Comparison of ENCODE assay signal across 12 mouse cellular contexts in the genomic region with DNA sequence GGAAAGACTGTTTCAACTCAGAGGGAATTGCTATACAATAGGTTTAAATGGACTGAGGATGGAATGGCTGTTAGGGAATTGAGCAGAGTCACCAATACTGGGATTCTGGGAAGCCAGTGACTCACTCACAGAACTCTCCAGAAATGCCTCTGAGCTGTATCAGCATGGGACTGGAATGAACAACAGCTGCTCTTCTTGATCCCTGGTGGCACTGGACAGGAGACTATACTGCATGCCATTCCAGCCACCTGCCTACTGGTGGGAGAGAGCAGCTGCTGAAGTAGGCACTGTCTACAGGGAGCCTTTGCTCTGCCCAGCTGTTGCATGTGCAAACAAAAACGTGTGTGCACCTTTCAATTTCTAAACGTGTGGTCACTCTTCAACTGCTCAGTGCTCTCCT.
"Had no signal": no experiment of that assay in that cellular context is flagged by ENCODE, and none has a peak within 500 bp of the region (broad histone marks: within the 10 kb centered on the region; RNA-seq: fewer than 3 reads in every experiment).

No protein-coding gene starts in this region.

- ATAC-seq: midbrain, embryonic 16.5 days had no signal

- H3K27me3 ChIP-seq: liver, embryonic 13.5 days; lung, embryonic 15.5 days had no signal

- H3K9ac ChIP-seq: liver, embryonic 13.5 days; liver, postnatal 0 days; lung, embryonic 15.5 days; midbrain, embryonic 12.5 days had no signal

- H3K4me3 ChIP-seq: liver, embryonic 13.5 days; lung, embryonic 15.5 days; midbrain, embryonic 12.5 days had no signal

- H3K27ac ChIP-seq: liver, embryonic 13.5 days; lung, embryonic 15.5 days; midbrain, embryonic 12.5 days; stomach, postnatal 0 days had no signal

- H3K9me3 ChIP-seq: liver, embryonic 13.5 days; lung, embryonic 15.5 days; midbrain, embryonic 12.5 days had no signal

- H3K36me3 ChIP-seq: liver, embryonic 13.5 days; lung, embryonic 15.5 days; midbrain, embryonic 12.5 days had no signal

- DNase-seq: kidney, postnatal 25 days; left cerebral cortex, postnatal 4 days; liver; liver, embryonic 13.5 days; liver, postnatal 0 days; right cerebral cortex, adult 18-20 months; right cerebral cortex, postnatal 25 days; thymus, postnatal 4 days had no signal

- H3K4me1 ChIP-seq: liver, embryonic 13.5 days; lung, embryonic 15.5 days; midbrain, embryonic 12.5 days had no signal

- H3K4me2 ChIP-seq: liver, embryonic 13.5 days; lung, embryonic 15.5 days; midbrain, embryonic 12.5 days had no signal
